Mouse (Mus musculus) embryonic facial prominence, embryonic 14.5 days (tissue): ENCODE measurements around the gene Rnaseh2c. TPM values are rescaled to one million over a fixed set of nuclear protein-coding genes. Genes with fewer than 3 reads are reported as not detected.

Experiments used
- ATAC-seq: fragments of 200-750 bp; cut with Nextera tagmentation; 2 replicates; pipeline ENCODE4 v1.8.0; 2017; ENCODE audit warnings: low read depth, moderate number of reproducible peaks, moderate TSS enrichment
- DNase-seq: peaks from one replicate; pipeline ENCODE4 v3.0.0-alpha.2; 2015; ENCODE audit warnings: low spot score
- H3K27ac ChIP-seq: fragments of 300-500 bp; sonication (generic); replicated peaks from 2 replicates; pipeline ENCODE4 v1.5.1; 2014; ENCODE audit warnings: low read depth, mild to moderate bottlenecking, low read length, moderate library complexity
- H3K27me3 ChIP-seq: fragments of 300-500 bp; sonication (generic); replicated peaks from 2 replicates; pipeline ENCODE4 v1.6.1; 2014; ENCODE audit warnings: low read length; ENCODE audit not compliant: control insufficient read depth, insufficient read depth
- H3K36me3 ChIP-seq: fragments of 300-500 bp; sonication (generic); 2 replicates; pipeline ENCODE4 v1.6.1; 2014; ENCODE audit warnings: low read length, mixed read lengths; ENCODE audit not compliant: control insufficient read depth, insufficient read depth
- H3K4me1 ChIP-seq: fragments of 300-500 bp; sonication (generic); 2 replicates; pipeline ENCODE4 v1.6.1; 2014; ENCODE audit warnings: antibody characterized with exemption, low read length; ENCODE audit not compliant: control insufficient read depth, insufficient read depth
- H3K4me2 ChIP-seq: fragments of 300-500 bp; sonication (generic); 2 replicates; pipeline ENCODE4 v1.6.1; 2014; ENCODE audit warnings: low read depth, mild to moderate bottlenecking, low read length, moderate library complexity, mixed read lengths
- H3K4me3 ChIP-seq: fragments of 300-500 bp; sonication (generic); 2 replicates; pipeline ENCODE4 v1.5.1; 2014; ENCODE audit warnings: low read depth, mild to moderate bottlenecking, low read length
- H3K9ac ChIP-seq: fragments of 300-500 bp; sonication (generic); 2 replicates; pipeline ENCODE4 v1.6.1; 2014; ENCODE audit warnings: low read depth, mild to moderate bottlenecking, low read length, moderate library complexity, mixed read lengths
- H3K9me3 ChIP-seq: fragments of 300-500 bp; sonication (generic); 2 replicates; pipeline ENCODE4 v1.6.1; 2016; ENCODE audit warnings: low read length; ENCODE audit not compliant: control insufficient read depth
- WGBS: fragments of 180-500 bp; shearing (Covaris S2); extraction: QIAGEN DNeasy Blood & Tissue Kit; methylation state at CpG from one replicate; pipeline ENCODE4 v1.1.7; 2014; 5-methylcytosine and 5-hydroxymethylcytosine counted together
- polyA plus RNA-seq: library from polyadenylated mRNA; unstranded; fragments of >200 nt; fragmentation: Nextera tagmentation; extraction: Ambion mirVana; gene quantifications from 2 replicates; pipeline ENCODE4 v1.2.1, GENCODE M21; 2014

Rnaseh2c gene
- polyA plus RNA-seq, 1 experiment from 2014 or later = 94.8 TPM

DNA sequence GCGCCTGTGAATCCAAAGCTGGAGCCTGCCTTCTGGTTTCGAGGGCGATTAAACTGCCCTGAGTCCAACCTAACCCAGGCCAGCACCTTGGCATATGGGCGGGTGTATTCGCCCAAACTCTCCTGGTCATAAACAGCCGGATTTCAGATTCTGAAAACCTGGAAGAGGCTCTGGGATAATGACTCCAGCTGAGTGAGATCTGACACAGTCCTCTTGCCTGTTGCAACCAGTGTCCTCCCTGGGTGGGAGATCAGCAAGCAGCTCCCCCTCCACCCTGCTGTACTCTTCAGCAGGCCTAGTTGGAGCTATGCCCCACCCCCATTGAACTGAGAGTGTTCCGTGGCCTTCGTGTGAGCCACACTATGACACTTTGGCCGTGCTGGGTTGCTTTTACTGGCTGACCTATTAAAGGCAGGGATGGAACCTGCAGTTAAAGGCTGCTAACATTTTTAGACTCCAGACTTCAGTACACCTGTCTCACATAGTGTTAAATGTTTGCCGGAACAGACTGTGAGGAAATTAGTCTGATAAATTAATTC, 40.4 kb upstream of the Rnaseh2c start:
- peak overlapping the region; percentile 44 for H3K4me3 ChIP-seq
- no peaks in the 10 kb centered on the region for H3K36me3 ChIP-seq
- H3K4me2 ChIP-seq = peak overlapping the region; percentile 66
- H3K4me1 ChIP-seq = peaks cover 9% of the 10 kb centered on the region; the same call in 1 of the 2 replicates
- H3K9me3 ChIP-seq = no peaks in the 10 kb centered on the region
- no peak for ATAC-seq
- H3K27ac ChIP-seq = no peak overlapping the region; the same call in 1 of the 2 replicates
- H3K9ac ChIP-seq = peak overlapping the region; percentile 52; the same call in 1 of the 2 replicates
- 11% methylated on average over 8 of the region's 10 CpGs for WGBS
- H3K27me3 ChIP-seq = peaks cover 76% of the 10 kb centered on the region
- no peak for DNase-seq

DNA sequence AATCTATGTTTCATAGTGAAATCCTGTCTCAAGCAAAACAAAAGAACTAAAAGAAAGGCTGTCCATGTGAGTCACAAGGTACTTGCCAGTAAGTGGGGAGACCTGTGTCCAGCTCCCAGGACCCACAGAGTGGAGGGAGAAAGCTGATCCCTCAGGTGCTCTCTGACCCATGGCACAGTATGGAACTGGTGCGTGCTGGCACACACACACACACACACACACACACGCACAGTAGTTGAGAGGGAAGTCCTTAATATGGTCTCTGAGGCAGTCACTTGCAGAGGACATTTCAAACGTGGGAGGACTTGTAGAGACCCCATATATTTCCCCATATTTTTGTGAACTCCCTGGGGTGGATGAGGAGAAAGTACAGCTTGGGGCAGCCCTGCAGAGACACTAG, 39.8 kb upstream of the Rnaseh2c start:
- Histone ChIP-seq H3K27ac (no peak overlapping the region), H3K4me2 (no peak overlapping the region), H3K4me1 (peaks cover 9% of the 10 kb centered on the region; the same call in 1 of the 2 replicates), H3K9me3 (no peaks in the 10 kb centered on the region), H3K4me3 (no peak overlapping the region), H3K27me3 (peaks cover 75% of the 10 kb centered on the region), H3K36me3 (no peaks in the 10 kb centered on the region), H3K9ac (no peak overlapping the region)
- DNase-seq = no peak
- ATAC-seq = no peak
- WGBS = 48% methylated on average over 3 of the region's 3 CpGs

DNA sequence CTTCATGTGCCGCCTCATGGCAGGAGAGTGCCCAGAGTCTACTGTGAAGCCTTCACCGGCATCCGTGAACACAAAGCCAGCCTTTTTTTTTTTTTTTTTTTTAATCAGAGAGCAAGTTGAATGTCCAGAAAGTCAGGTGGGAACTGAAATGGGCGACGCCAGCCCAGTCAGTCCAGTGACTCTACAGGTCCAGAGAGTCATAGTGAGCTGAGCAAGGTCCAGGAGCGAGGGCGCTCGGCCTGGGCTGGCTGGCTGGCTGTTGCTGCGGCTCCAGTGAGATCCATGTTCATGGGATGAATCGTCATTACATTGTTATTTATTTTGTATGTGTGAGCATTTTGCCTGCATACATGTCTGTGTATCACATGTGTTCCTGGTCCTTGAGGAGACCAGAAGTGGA, 38.9 kb upstream of the Rnaseh2c start:
- H3K4me1 ChIP-seq = peaks cover 13% of the 10 kb centered on the region; the same call in 1 of the 2 replicates
- H3K27me3 ChIP-seq = peaks cover 66% of the 10 kb centered on the region
- H3K4me2 ChIP-seq = no peak overlapping the region
- no peak overlapping the region for H3K4me3 ChIP-seq
- ATAC-seq = no peak
- no peaks in the 10 kb centered on the region for H3K9me3 ChIP-seq
- H3K27ac ChIP-seq = no peak overlapping the region
- no peaks in the 10 kb centered on the region for H3K36me3 ChIP-seq
- DNase-seq = no peak
- no peak overlapping the region for H3K9ac ChIP-seq
- WGBS = 85% methylated on average over 10 of the region's 10 CpGs

DNA sequence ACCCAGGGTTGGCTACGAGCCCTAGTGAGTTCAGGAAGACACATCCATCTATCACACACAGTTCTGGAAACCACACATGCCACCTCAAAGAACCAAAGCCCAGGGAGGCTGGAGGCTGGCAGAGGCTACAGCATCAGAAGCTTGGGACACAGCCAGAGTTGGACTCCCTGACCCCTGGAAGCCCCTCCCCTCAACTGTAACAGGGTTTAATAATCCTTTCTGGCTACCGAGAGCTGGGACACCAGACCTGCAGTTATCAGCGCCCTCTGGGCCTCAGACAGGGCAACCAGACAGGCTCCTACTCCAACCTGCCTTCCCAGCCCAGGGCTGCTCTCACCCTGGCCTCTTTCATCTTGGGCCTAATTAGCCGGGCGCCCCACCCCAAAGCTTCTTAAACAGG, 35.4 kb upstream of the Rnaseh2c start:
- Histone ChIP-seq H3K9me3 (no peaks in the 10 kb centered on the region), H3K27me3 (peaks cover 30% of the 10 kb centered on the region), H3K4me3 (no peak overlapping the region), H3K9ac (no peak overlapping the region), H3K27ac (no peak overlapping the region), H3K36me3 (0 out of 2 replicates have a peak, but pooled peaks cover 14% of the 10 kb centered on the region), H3K4me2 (no peak overlapping the region), H3K4me1 (peaks cover 10% of the 10 kb centered on the region; the same call in 1 of the 2 replicates)
- WGBS = 77% methylated on average over 4 of the region's 5 CpGs
- DNase-seq = no peak
- ATAC-seq = no peak

DNA sequence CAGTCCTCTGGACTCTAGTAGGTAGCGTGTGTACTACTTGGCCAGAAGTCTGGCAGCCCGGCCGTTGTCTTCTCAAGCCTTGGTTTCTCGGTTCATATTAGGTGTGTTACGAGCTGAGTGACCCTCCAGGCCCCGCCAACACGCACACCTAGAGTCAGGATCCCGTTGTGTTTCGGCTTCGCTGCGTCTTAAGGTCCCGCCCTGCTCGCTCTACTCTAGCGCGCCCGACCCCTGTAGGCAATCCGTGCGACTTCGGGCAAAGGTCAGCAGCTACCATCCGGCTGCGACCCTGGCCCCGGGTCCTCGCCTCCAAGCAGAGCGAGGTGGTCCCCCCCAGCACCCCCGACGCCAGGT, 34.5 kb upstream of the Rnaseh2c start:
- WGBS = 2% methylated on average over 12 of the region's 26 CpGs

DNA sequence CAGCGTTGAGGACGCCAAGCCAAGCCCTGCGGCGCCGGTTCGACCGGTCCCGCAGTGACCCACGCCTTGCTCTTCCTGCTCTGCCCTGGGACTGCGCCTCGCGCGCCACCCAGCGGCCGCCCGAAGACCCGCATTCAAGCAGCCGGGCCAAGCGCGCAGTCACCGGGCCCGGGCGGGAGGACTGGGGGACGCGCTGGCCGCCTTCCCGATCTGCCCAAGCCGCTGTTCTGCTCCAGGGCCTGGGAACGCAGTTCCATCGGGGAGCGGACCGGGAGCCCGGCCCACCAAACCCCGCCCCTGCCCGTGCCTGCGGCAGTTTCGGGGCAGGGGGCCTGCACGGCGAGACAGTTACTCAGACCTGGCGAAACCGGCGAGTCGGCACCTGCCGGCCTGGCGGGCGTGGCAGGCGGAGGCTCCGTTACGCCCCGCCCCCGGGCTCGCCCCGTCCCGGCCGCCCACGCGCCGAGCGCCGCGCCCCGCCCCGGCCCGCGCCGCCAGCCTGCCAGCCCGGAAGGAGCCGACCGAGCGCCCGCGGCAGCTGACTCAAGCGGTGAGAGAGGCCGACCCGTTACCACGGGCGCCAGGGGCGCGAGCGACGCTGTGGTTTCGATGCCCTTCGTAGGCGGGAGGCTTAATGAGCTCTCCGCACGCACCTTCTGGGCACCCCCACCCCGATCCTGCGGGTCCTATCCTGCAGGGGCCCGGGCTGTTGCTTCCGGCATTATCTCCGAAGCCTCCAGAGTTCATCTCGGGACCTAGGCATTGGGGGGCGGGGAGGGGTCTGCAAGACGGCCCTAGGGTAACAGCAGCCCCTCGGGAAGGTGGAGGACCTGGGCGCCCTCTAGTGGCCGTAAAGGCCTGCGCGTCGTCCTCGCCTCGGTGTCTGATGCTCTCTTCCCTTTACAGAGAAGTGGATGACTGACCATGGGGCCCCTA, 33.9 kb upstream of the Rnaseh2c start, which contains the start of gene Ap5b1:
Ap5b1 (plus strand) TSS at position 492 of the 936 bp plus-strand sequence.
- peak; percentile 95 for ATAC-seq
- Histone ChIP-seq H3K9me3 (no peaks in the 10 kb centered on the region), H3K27me3 (peaks cover 15% of the 10 kb centered on the region), H3K4me3 (peak within 1 kb of the TSS; percentile 76), H3K36me3 (0 out of 2 replicates have a peak, but pooled peaks cover 14% of the 10 kb centered on the region), H3K27ac (peak within 1 kb of the TSS; percentile 86), H3K4me2 (peak within 1 kb of the TSS; percentile 98), H3K4me1 (peaks cover 10% of the 10 kb centered on the region; the same call in 1 of the 2 replicates), H3K9ac (peak within 1 kb of the TSS; percentile 72)
- DNase-seq = peak; percentile 88
- WGBS = 0% methylated on average over 35 of the region's 102 CpGs

More for the DNA sequence above, 34.5 kb upstream of the Rnaseh2c start:
- H3K36me3 ChIP-seq = 0 out of 2 replicates have a peak, but pooled peaks cover 14% of the 10 kb centered on the region
- ATAC-seq = peak; percentile 4; the same call in 1 of the 2 replicates
- H3K9me3 ChIP-seq = no peaks in the 10 kb centered on the region
- peak overlapping the region; percentile 86 for H3K27ac ChIP-seq
- peak overlapping the region; percentile 76 for H3K4me3 ChIP-seq
- peaks cover 22% of the 10 kb centered on the region for H3K27me3 ChIP-seq
- no peak for DNase-seq
- peak overlapping the region; percentile 98 for H3K4me2 ChIP-seq
- peaks cover 10% of the 10 kb centered on the region; the same call in 1 of the 2 replicates for H3K4me1 ChIP-seq
- H3K9ac ChIP-seq = peak overlapping the region; percentile 72

DNA sequence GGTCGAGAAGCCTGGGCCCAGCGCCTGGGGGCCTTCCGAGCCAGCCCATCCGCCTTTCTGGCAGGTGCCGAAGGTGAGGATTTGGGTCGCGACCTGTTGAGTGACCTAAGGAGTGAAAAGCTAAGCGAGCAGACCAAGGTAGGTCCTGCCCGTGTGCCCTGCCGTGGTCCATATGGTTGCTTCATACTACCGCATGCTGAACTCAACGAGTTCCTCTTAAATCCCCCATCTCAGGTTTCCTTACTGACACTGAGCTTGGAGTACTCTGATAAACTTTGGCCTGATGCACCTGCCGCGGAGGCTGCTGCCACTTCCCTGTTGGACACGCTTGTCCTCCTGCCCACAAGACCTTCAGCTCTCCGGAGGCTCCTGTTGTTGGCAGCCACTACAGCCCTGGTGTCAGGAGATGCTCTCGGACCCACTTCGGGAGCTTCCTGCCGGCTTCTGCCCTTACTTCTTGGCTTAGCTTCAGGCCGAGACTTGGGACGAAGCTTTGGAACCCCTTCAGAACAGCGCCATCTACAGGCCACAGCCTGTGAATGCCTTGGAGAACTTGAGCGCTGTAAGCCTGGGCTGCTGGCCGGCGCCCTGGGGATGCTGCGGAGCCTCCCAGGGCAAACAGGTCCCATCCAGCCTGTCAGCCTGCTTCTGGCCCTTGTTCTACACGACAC, 33.1 kb upstream of the Rnaseh2c start:
- Histone ChIP-seq H3K27ac (peak overlapping the region; percentile 86; the same call in 1 of the 2 replicates), H3K4me2 (peak overlapping the region; percentile 98), H3K27me3 (peaks cover 14% of the 10 kb centered on the region; the same call in 1 of the 2 replicates), H3K4me3 (peak overlapping the region; percentile 76), H3K36me3 (0 out of 2 replicates have a peak, but pooled peaks cover 14% of the 10 kb centered on the region), H3K9me3 (no peaks in the 10 kb centered on the region), H3K4me1 (peaks cover 10% of the 10 kb centered on the region; the same call in 1 of the 2 replicates), H3K9ac (peak overlapping the region; percentile 72)
- DNase-seq = peak; percentile 93
- ATAC-seq = peak; percentile 19; the same call in 1 of the 2 replicates
- WGBS = 10% methylated on average over 26 of the region's 27 CpGs

DNA sequence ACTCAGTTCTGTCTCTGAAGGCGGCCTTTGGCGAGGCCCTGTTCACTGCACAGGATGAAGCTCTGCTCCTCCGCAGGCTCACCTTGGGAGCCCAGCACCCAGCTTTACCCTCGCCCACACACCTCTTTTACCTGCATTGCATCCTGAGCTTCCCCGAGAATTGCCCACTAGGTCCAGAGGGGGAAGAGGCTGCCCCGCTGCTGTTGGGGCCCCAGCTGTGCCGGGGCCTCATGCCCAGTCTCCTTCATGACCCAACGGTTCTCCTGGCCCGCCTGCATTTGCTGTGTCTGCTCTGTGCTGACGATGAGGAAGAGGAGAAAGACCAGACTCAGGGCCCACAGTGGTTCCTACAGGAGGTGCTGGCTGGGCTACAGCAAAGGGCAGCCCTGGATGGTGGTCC, 32.2 kb upstream of the Rnaseh2c start:
- 0 out of 2 replicates have a peak, but pooled peaks cover 14% of the 10 kb centered on the region for H3K36me3 ChIP-seq
- peaks cover 9% of the 10 kb centered on the region; the same call in 1 of the 2 replicates for H3K27me3 ChIP-seq
- ATAC-seq (no peak), DNase-seq (no peak)
- no peak overlapping the region for H3K4me2 ChIP-seq
- H3K9ac ChIP-seq = no peak overlapping the region
- no peak overlapping the region for H3K4me3 ChIP-seq
- no peaks in the 10 kb centered on the region for H3K9me3 ChIP-seq
- WGBS = 87% methylated on average over 9 of the region's 10 CpGs
- H3K4me1 ChIP-seq = peaks cover 10% of the 10 kb centered on the region; the same call in 1 of the 2 replicates
- no peak overlapping the region for H3K27ac ChIP-seq
